Mouse (Mus musculus): ENCODE measurements around the gene Eda.
"Not testable (repeated sequence)": the region's sequence is repeated elsewhere in the genome, so short reads cannot be mapped to it uniquely, and the experiment has no call there.

The Eda gene

GRCm38 (mm10) chrX:100409245-100409644, 433.8 kb downstream of the Eda start:
- DNase-seq (ENCODE audit: low spot score in 2 of 2) = no peak

GRCm38 (mm10) chrX:100428693-100429092, 453.3 kb downstream of the Eda start, which contains the start of gene Otud6a:
Otud6a (plus strand) TSS chrX:100429013.
- DNase-seq (ENCODE audit: low spot score in 2 of 2) = no peak

GRCm38 (mm10) chrX:100432311-100432710, 456.9 kb downstream of the Eda start:
- no peak for DNase-seq (ENCODE audit: low spot score in 2 of 2)

GRCm38 (mm10) chrX:100442617-100443016, 467.2 kb downstream of the Eda start, which contains the start of gene Awat2:
Awat2 (minus strand) TSS chrX:100442717.
- DNase-seq (ENCODE audit: low spot score in 2 of 2) = not testable (repeated sequence)

GRCm38 (mm10) chrX:100443532-100443931, 468.1 kb downstream of the Eda start:
- DNase-seq (ENCODE audit: low spot score in 2 of 2) = no peak
